Mouse (Mus musculus): Measurements from ENCODE around the gene Dusp13. TPM values are rescaled to one million over a fixed set of nuclear protein-coding genes. Genes with fewer than 3 reads are reported as not detected.

The Dusp13 gene
- total RNA-seq, 2 experiments from 2014 or later = 0.84 to 1.4 TPM

GRCm38 (mm10) chr14:21748142-21748870 is 2.7 kb downstream of the Dusp13 start:
- DNase-seq (ENCODE audit: low spot score in 2 of 2) = no peak

GRCm38 (mm10) chr14:21747436-21748141 is 3.4 kb downstream of the Dusp13 start:
- no peak for DNase-seq (ENCODE audit: low spot score in 2 of 2)

- DNase-seq (ENCODE audit: low spot score in 2 of 2) = no peak
Observed at GRCm38 (mm10) chr14:21746846-21747245, 4.1 kb downstream of the Dusp13 start.

- DNase-seq (ENCODE audit: low spot score in 2 of 2) = no peak
Observed at GRCm38 (mm10) chr14:21746251-21746650, 4.7 kb downstream of the Dusp13 start.

GRCm38 (mm10) chr14:21745149-21745548 is 5.8 kb downstream of the Dusp13 start:
- DNase-seq (ENCODE audit: low spot score in 2 of 2) = no peak

GRCm38 (mm10) chr14:21744169-21744568 is 6.8 kb downstream of the Dusp13 start:
- no peak for DNase-seq (ENCODE audit: low spot score in 2 of 2)

GRCm38 (mm10) chr14:21742441-21742840 is 8.5 kb downstream of the Dusp13 start:
- DNase-seq (ENCODE audit: low spot score in 2 of 2) = no peak

GRCm38 (mm10) chr14:21741786-21742185 is 9.2 kb downstream of the Dusp13 start:
- DNase-seq (ENCODE audit: low spot score in 2 of 2) = peak; percentile 70 to 74

GRCm38 (mm10) chr14:21741314-21741713 is 9.7 kb downstream of the Dusp13 start:
- no peak for DNase-seq (ENCODE audit: low spot score in 2 of 2)

GRCm38 (mm10) chr14:21740345-21740744 is 10.6 kb downstream of the Dusp13 start:
- no peak for DNase-seq (ENCODE audit: low spot score in 2 of 2)

GRCm38 (mm10) chr14:21733131-21733905 is 17.7 kb downstream of the Dusp13 start:
- no peak for DNase-seq (ENCODE audit: low spot score in 2 of 2)

GRCm38 (mm10) chr14:21729936-21730335 is 21.0 kb downstream of the Dusp13 start:
- DNase-seq (ENCODE audit: low spot score in 2 of 2) = no peak

- DNase-seq (ENCODE audit: low spot score in 2 of 2) = no peak
Observed at GRCm38 (mm10) chr14:21729031-21729732, 21.8 kb downstream of the Dusp13 start.

GRCm38 (mm10) chr14:21722021-21722698 is 28.8 kb downstream of the Dusp13 start:
- no peak for DNase-seq (ENCODE audit: low spot score in 2 of 2)

GRCm38 (mm10) chr14:21720430-21721205 is 30.4 kb downstream of the Dusp13 start:
- no peak for DNase-seq (ENCODE audit: low spot score in 2 of 2)

- no peak for DNase-seq (ENCODE audit: low spot score in 2 of 2)
Observed at GRCm38 (mm10) chr14:21719646-21720383, 31.2 kb downstream of the Dusp13 start.

- DNase-seq (ENCODE audit: low spot score in 2 of 2) = no peak
Observed at GRCm38 (mm10) chr14:21714486-21714885, 36.5 kb downstream of the Dusp13 start, which contains the start of gene Dupd1. Gene Dupd1, minus strand, starts transcription at chr14:21714576.

GRCm38 (mm10) chr14:21711231-21711630 is 39.8 kb downstream of the Dusp13 start:
- no peak for DNase-seq (ENCODE audit: low spot score in 2 of 2)

GRCm38 (mm10) chr14:21709545-21709944 is 41.4 kb downstream of the Dusp13 start:
- DNase-seq (ENCODE audit: low spot score in 2 of 2) = no peak

Data from adrenal gland, postnatal 4 days (tissue).